8 mouse cellular contexts compared by ENCODE assay signal in genomic region chrX:48341141-48341540, GRCm38 (mm10). TPM values are rescaled to one million over a fixed set of nuclear protein-coding genes. Genes with fewer than 3 reads are reported as not detected.
A peak's percentile ranks its signal among the peaks of the same experiment; 100 is the strongest.
DNase-seq lines count a peak whose midpoint lies in the region; ATAC-seq and TF ChIP-seq lines count a peak whose summit lies in the region.

Gene Bcorl1 (plus strand): TSS chrX:48341358.

- no peaks in the 10 kb centered on the region for H3K36me3 ChIP-seq in forebrain, embryonic 15.5 days
- no peaks in the 10 kb centered on the region for H3K36me3 ChIP-seq in hindbrain, embryonic 11.5 days (ENCODE audit: control insufficient read depth, insufficient read depth, low read length)
- H3K36me3 ChIP-seq in spleen, adult 2 months (ENCODE audit: control insufficient read depth, insufficient read depth, low read length) = no peaks in the 10 kb centered on the region

- peak; percentile 7 for DNase-seq in MN1 (ENCODE audit: low spot score)
- DNase-seq in hindbrain, embryonic 11.5 days (ENCODE audit: low spot score) = peak; percentile 47
- peak in 1 of 2 experiments; percentile 3 for DNase-seq in layer of hippocampus, postnatal 14 days (ENCODE audit: low spot score in 2 of 2)
- peak; percentile 50 for DNase-seq in lung, postnatal 14 days
- DNase-seq in spleen, adult 2 months (ENCODE audit: low read depth in 1 of 2, low spot score in 2 of 2) = peak in 1 of 2 experiments; percentile 41
- no peak for DNase-seq in frontal cortex, postnatal 14 days (ENCODE audit: low spot score in 2 of 2)

- ATAC-seq in forebrain, embryonic 15.5 days (replicated peaks) = no peak
- ATAC-seq in hindbrain, embryonic 11.5 days (ENCODE audit: low FRiP score) = peak; percentile 6; the same call in 1 of the 2 replicates

- 7% methylated on average over 29 of the region's 33 CpGs for WGBS in bone marrow, adult 2 months
- WGBS in forebrain, embryonic 15.5 days = 27% methylated on average over 18 of the region's 33 CpGs
- WGBS in hindbrain, embryonic 11.5 days = 18% methylated on average over 17 of the region's 33 CpGs
- WGBS in spleen, adult 2 months = 15% methylated on average over 29 of the region's 33 CpGs

- H3K4me3 ChIP-seq in bone marrow, adult 2 months (replicated peaks; ENCODE audit: control insufficient read depth, low read depth, low read length) = peak within 1 kb of the TSS; percentile 81
- peak within 1 kb of the TSS; percentile 61 for H3K4me3 ChIP-seq in forebrain, embryonic 15.5 days
- peak within 1 kb of the TSS; percentile 55 for H3K4me3 ChIP-seq in hindbrain, embryonic 11.5 days (ENCODE audit: low read depth, low read length)
- H3K4me3 ChIP-seq in spleen, adult 2 months (ENCODE audit: extremely low read depth, insufficient read depth, insufficient read length) = peak within 1 kb of the TSS; percentile 63

- H3K4me1 ChIP-seq in bone marrow, adult 2 months (ENCODE audit: control insufficient read depth, insufficient read depth, low read length) = no peaks in the 10 kb centered on the region
- H3K4me1 ChIP-seq in forebrain, embryonic 15.5 days = peaks cover 16% of the 10 kb centered on the region
- no peaks in the 10 kb centered on the region for H3K4me1 ChIP-seq in hindbrain, embryonic 11.5 days (replicated peaks; ENCODE audit: control insufficient read depth, insufficient read depth, low read length)
- no peaks in the 10 kb centered on the region; the same call in 1 of the 2 replicates for H3K4me1 ChIP-seq in spleen, adult 2 months (ENCODE audit: control insufficient read depth, insufficient read depth, insufficient read length)

- TF ChIP-seq POLR2A in bone marrow, adult 2 months (IDR thresholded peaks at IDR 0.05; ENCODE audit: borderline replicate concordance, control insufficient read depth, low read depth, low read length) = no peak
- TF ChIP-seq POLR2A in spleen, adult 2 months (IDR thresholded peaks at IDR 0.05; ENCODE audit: low read depth, low read length) = no peak

- H3K4me2 ChIP-seq in forebrain, embryonic 15.5 days (replicated peaks) = peak within 1 kb of the TSS; percentile 76
- peak within 1 kb of the TSS; percentile 68 for H3K4me2 ChIP-seq in hindbrain, embryonic 11.5 days (replicated peaks; ENCODE audit: low read depth, low read length)

- peak within 1 kb of the TSS; percentile 47 for H3K9ac ChIP-seq in forebrain, embryonic 15.5 days (replicated peaks)
- H3K9ac ChIP-seq in hindbrain, embryonic 11.5 days (ENCODE audit: low read depth, low read length) = peak within 1 kb of the TSS; percentile 42

- peak within 1 kb of the TSS; percentile 58 for H3K27ac ChIP-seq in bone marrow, adult 2 months (ENCODE audit: control insufficient read depth, insufficient read depth, low read depth, low read length, poor library complexity)
- no peak within 1 kb of the TSS for H3K27ac ChIP-seq in forebrain, embryonic 15.5 days (replicated peaks)
- no peak within 1 kb of the TSS for H3K27ac ChIP-seq in hindbrain, embryonic 11.5 days (ENCODE audit: low read depth, low read length)
- no peak within 1 kb of the TSS for H3K27ac ChIP-seq in spleen, adult 2 months (ENCODE audit: insufficient read depth, low read length)

- no peaks in the 10 kb centered on the region for H3K9me3 ChIP-seq in forebrain, embryonic 15.5 days
- H3K9me3 ChIP-seq in hindbrain, embryonic 11.5 days (ENCODE audit: control insufficient read depth, low read length) = no peaks in the 10 kb centered on the region

- H3K27me3 ChIP-seq in forebrain, embryonic 15.5 days = no peaks in the 10 kb centered on the region
- no peaks in the 10 kb centered on the region for H3K27me3 ChIP-seq in hindbrain, embryonic 11.5 days (ENCODE audit: control insufficient read depth, insufficient read depth, low read length)
- H3K27me3 ChIP-seq in spleen, adult 2 months (ENCODE audit: control insufficient read depth, insufficient read depth, low read length) = peaks cover 5% of the 10 kb centered on the region; the same call in 1 of the 2 replicates

- TF ChIP-seq CTCF in bone marrow, adult 2 months (IDR thresholded peaks at IDR 0.05; ENCODE audit: control insufficient read depth, insufficient read depth, low read length) = no peak
- no peak for TF ChIP-seq CTCF in spleen, adult 2 months (IDR thresholded peaks at IDR 0.05; ENCODE audit: extremely low read depth, insufficient read depth, insufficient read length, insufficient replicate concordance)

RNA-seq across cellular contexts. Expression of gene Bcorl1, which starts in this region (rescaled TPM):
- 15.3 and 27.3 TPM in 2 replicates for polyA plus RNA-seq in bone marrow, adult 2 months (2011; ENCODE audit: insufficient read depth, insufficient read length, low replicate concordance, missing spikeins)
- 6.5 and 7.5 TPM in 2 replicates for polyA plus RNA-seq in forebrain, embryonic 15.5 days (2015; fragmentation: Nextera tagmentation; extraction: Ambion mirVana)
- polyA plus RNA-seq in hindbrain, embryonic 11.5 days (2014; fragmentation: Nextera tagmentation; extraction: Ambion mirVana) = 5.6 and 8.2 TPM in 2 replicates
- 10 to 100 TPM; 16.4 to 17.7 TPM for total RNA-seq in layer of hippocampus, postnatal 14 days (2021)
- polyA plus RNA-seq in spleen, adult 2 months (2012; rRNA removed) = 3.1 and 3.4 TPM in 2 replicates

Comparison
In these comparisons a context has a peak if more than half of its experiments do, and no peak if none do; other contexts are left out.
1. DNase-seq: peak in MN1 (single experiment), hindbrain, embryonic 11.5 days (single experiment) and lung, postnatal 14 days (single experiment); none in frontal cortex, postnatal 14 days (0 of 2).
2. Peak in every context shown above with its lines, with median percentiles within 50 percentile points of each other: H3K4me3 ChIP-seq.